Mouse (Mus musculus): ENCODE measurements around the gene Akr1b8. TPM values are rescaled to one million over a fixed set of nuclear protein-coding genes. Genes with fewer than 3 reads are reported as not detected.
"Not testable (repeated sequence)": the region's sequence is repeated elsewhere in the genome, so short reads cannot be mapped to it uniquely, and the experiment has no call there.

Akr1b8 gene
- polyA plus RNA-seq, 1 experiment from 2014 or later, result 6.6 TPM

DNA sequence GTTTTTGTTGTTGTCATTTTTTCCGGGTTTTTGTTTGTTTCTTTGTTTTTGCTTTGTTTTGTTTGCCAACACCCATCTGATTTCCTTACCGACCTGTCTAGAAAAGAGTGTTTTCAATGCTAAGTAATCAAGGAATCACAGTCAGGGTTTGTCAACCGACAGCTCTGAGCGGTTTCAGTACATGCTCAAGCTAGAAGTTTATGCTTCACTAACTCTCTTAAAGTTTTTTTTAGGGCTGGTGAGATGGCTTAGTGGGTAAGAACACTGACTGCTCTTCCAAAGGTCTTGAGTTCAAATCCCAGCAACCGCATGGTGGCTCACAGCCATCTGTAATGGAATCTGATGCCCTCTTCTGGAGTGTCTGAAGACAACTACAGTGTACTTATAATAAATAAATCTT lies 22.0 kb downstream of the Akr1b8 start:
- H3K27me3 ChIP-seq (replicated peaks; ENCODE audit: control insufficient read depth, insufficient read depth, low read length); H3K4me2 ChIP-seq (ENCODE audit: low read length); H3K27ac ChIP-seq (ENCODE audit: low read depth); H3K9ac ChIP-seq (ENCODE audit: low read length); H3K36me3 ChIP-seq (ENCODE audit: control insufficient read depth, insufficient read depth, low read length); H3K4me1 ChIP-seq (replicated peaks; ENCODE audit: control insufficient read depth, insufficient read depth, low read length); DNase-seq (ENCODE audit: low spot score); H3K4me3 ChIP-seq (ENCODE audit: low read depth, low read length); ATAC-seq (replicated peaks; ENCODE audit: low FRiP score, low TSS enrichment, low read depth); H3K9me3 ChIP-seq (ENCODE audit: control insufficient read depth, low read length): not testable (repeated sequence)
- WGBS, result 82% methylated on average over 5 of the region's 5 CpGs

- H3K4me1 ChIP-seq (replicated peaks; ENCODE audit: control insufficient read depth, insufficient read depth, low read length), result no peaks in the 10 kb centered on the region
- no peak overlapping the region for H3K9ac ChIP-seq (ENCODE audit: low read length)
- H3K27ac ChIP-seq (ENCODE audit: low read depth), result no peak overlapping the region
- no peaks in the 10 kb centered on the region for H3K9me3 ChIP-seq (ENCODE audit: control insufficient read depth, low read length)
- 46% methylated on average over 8 of the region's 8 CpGs for WGBS
- no peak for DNase-seq (ENCODE audit: low spot score)
- 0 out of 2 replicates have a peak overlapping the region, but pooled peaks have one; percentile 41 for H3K4me3 ChIP-seq (ENCODE audit: low read depth, low read length)
- no peaks in the 10 kb centered on the region for H3K27me3 ChIP-seq (replicated peaks; ENCODE audit: control insufficient read depth, insufficient read depth, low read length)
- H3K36me3 ChIP-seq (ENCODE audit: control insufficient read depth, insufficient read depth, low read length), result peaks cover 3% of the 10 kb centered on the region
- ATAC-seq (replicated peaks; ENCODE audit: low FRiP score, low TSS enrichment, low read depth), result no peak
- peak overlapping the region; percentile 82 for H3K4me2 ChIP-seq (ENCODE audit: low read length)
Measured at GRCm38 (mm10) chr6:34383401-34383800, 29.5 kb downstream of the Akr1b8 start.

DNA sequence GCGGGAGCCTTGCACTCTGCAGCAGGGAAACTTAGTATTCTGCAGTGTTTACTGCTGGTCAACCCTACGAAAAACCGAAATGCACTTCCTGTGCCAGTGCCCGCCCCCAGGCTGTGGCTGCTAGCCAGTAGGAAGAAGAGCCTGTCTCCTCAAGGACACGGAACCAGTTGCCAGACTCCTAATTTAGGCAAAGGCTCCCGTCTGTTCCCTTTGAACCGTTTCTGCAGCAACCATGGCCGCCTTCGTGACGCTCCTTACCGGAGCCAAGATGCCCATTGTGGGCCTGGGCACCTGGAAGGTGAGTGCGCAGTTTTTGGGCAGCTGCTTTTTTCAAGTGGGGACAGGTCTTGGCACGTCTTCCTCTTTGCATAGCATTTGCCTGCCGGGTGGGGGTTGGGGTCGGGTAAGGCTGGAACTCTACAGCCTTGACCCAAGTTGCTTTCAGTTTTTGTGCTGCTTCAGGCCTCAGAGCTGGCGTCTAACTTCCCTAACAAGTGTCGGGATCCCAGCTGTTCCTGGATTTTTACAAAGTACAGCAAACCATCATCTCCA lies 30.3 kb downstream of the Akr1b8 start, which contains the start of gene Akr1b10:
Akr1b10 (plus strand) TSS at position 109 of the 552 bp plus-strand sequence.
- H3K27ac ChIP-seq (ENCODE audit: low read depth), result peak within 1 kb of the TSS; percentile 29; the same call in 1 of the 2 replicates
- H3K9ac ChIP-seq (ENCODE audit: low read length), result peak within 1 kb of the TSS; percentile 20
- peaks cover 11% of the 10 kb centered on the region for H3K36me3 ChIP-seq (ENCODE audit: control insufficient read depth, insufficient read depth, low read length)
- ATAC-seq (replicated peaks; ENCODE audit: low FRiP score, low TSS enrichment, low read depth) (peak; percentile 58), DNase-seq (ENCODE audit: low spot score) (peak; percentile 77)
- no peaks in the 10 kb centered on the region for H3K9me3 ChIP-seq (ENCODE audit: control insufficient read depth, low read length)
- no peaks in the 10 kb centered on the region for H3K27me3 ChIP-seq (replicated peaks; ENCODE audit: control insufficient read depth, insufficient read depth, low read length)
- no peaks in the 10 kb centered on the region for H3K4me1 ChIP-seq (replicated peaks; ENCODE audit: control insufficient read depth, insufficient read depth, low read length)
- WGBS, result under 1% methylated on average over 17 of the region's 17 CpGs
- H3K4me3 ChIP-seq (ENCODE audit: low read depth, low read length), result peak within 1 kb of the TSS; percentile 41
- peak within 1 kb of the TSS; percentile 82 for H3K4me2 ChIP-seq (ENCODE audit: low read length)

- no peaks in the 10 kb centered on the region for H3K4me1 ChIP-seq (replicated peaks; ENCODE audit: control insufficient read depth, insufficient read depth, low read length)
- no peaks in the 10 kb centered on the region for H3K27me3 ChIP-seq (replicated peaks; ENCODE audit: control insufficient read depth, insufficient read depth, low read length)
- peaks cover 15% of the 10 kb centered on the region for H3K36me3 ChIP-seq (ENCODE audit: control insufficient read depth, insufficient read depth, low read length)
- no peaks in the 10 kb centered on the region for H3K9me3 ChIP-seq (ENCODE audit: control insufficient read depth, low read length)
- WGBS, result 3% methylated on average over 13 of the region's 13 CpGs
- peak overlapping the region; percentile 29; the same call in 1 of the 2 replicates for H3K27ac ChIP-seq (ENCODE audit: low read depth)
- peak overlapping the region; percentile 41 for H3K4me3 ChIP-seq (ENCODE audit: low read depth, low read length)
- H3K9ac ChIP-seq (ENCODE audit: low read length), result peak overlapping the region; percentile 20
- DNase-seq (ENCODE audit: low spot score) (peak; percentile 69), ATAC-seq (replicated peaks; ENCODE audit: low FRiP score, low TSS enrichment, low read depth) (peak; percentile 81; the same call in 1 of the 2 replicates)
- peak overlapping the region; percentile 82 for H3K4me2 ChIP-seq (ENCODE audit: low read length)
Measured at GRCm38 (mm10) chr6:34384701-34385370, 30.9 kb downstream of the Akr1b8 start.

GRCm38 (mm10) chr6:34388420-34389156 lies 34.7 kb downstream of the Akr1b8 start:
- peaks cover 5% of the 10 kb centered on the region; the same call in 1 of the 2 replicates for H3K9me3 ChIP-seq (ENCODE audit: control insufficient read depth, low read length)
- H3K36me3 ChIP-seq (ENCODE audit: control insufficient read depth, insufficient read depth, low read length), result peaks cover 35% of the 10 kb centered on the region
- H3K4me2 ChIP-seq (ENCODE audit: low read length), result no peak overlapping the region
- H3K27ac ChIP-seq (ENCODE audit: low read depth), result no peak overlapping the region
- DNase-seq (ENCODE audit: low spot score) (no peak), ATAC-seq (replicated peaks; ENCODE audit: low FRiP score, low TSS enrichment, low read depth) (no peak)
- no peak overlapping the region for H3K9ac ChIP-seq (ENCODE audit: low read length)
- no peak overlapping the region for H3K4me3 ChIP-seq (ENCODE audit: low read depth, low read length)
- 86% methylated on average over 4 of the region's 4 CpGs for WGBS
- no peaks in the 10 kb centered on the region for H3K27me3 ChIP-seq (replicated peaks; ENCODE audit: control insufficient read depth, insufficient read depth, low read length)
- H3K4me1 ChIP-seq (replicated peaks; ENCODE audit: control insufficient read depth, insufficient read depth, low read length), result no peaks in the 10 kb centered on the region

DNA sequence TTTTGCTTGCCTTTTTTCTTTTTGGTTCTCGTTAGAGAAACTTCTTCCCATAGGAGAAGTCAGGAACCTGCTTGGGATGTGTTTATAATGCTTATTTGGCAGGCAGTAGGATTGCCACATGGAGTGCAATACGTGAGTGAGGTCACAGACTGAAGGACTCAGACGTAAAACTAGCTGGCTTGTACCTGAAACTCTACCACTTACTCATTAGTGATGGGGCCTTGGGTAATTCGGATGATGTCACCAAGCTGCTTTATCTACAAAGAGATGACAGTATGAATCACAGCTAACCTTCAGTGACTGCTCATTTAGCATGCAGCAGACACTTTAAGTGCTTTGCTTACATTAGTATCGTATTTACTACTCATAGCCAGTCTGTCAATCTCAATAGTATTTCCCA lies 42.0 kb downstream of the Akr1b8 start:
- DNase-seq (ENCODE audit: low spot score), result no peak
- no peak overlapping the region for H3K27ac ChIP-seq (ENCODE audit: low read depth)
- H3K4me1 ChIP-seq (replicated peaks; ENCODE audit: control insufficient read depth, insufficient read depth, low read length), result no peaks in the 10 kb centered on the region
- H3K9me3 ChIP-seq (ENCODE audit: control insufficient read depth, low read length), result peaks cover 4% of the 10 kb centered on the region; the same call in 1 of the 2 replicates
- H3K36me3 ChIP-seq (ENCODE audit: control insufficient read depth, insufficient read depth, low read length), result peaks cover 15% of the 10 kb centered on the region; the same call in 1 of the 2 replicates
- 76% methylated on average over 5 of the region's 5 CpGs for WGBS
- H3K9ac ChIP-seq (ENCODE audit: low read length), result no peak overlapping the region
- no peak overlapping the region for H3K4me2 ChIP-seq (ENCODE audit: low read length)
- no peak for ATAC-seq (replicated peaks; ENCODE audit: low FRiP score, low TSS enrichment, low read depth)
- H3K4me3 ChIP-seq (ENCODE audit: low read depth, low read length), result no peak overlapping the region
- no peaks in the 10 kb centered on the region for H3K27me3 ChIP-seq (replicated peaks; ENCODE audit: control insufficient read depth, insufficient read depth, low read length)

GRCm38 (mm10) chr6:34398431-34398830 lies 44.5 kb downstream of the Akr1b8 start:
- peaks cover 5% of the 10 kb centered on the region; the same call in 1 of the 2 replicates for H3K36me3 ChIP-seq (ENCODE audit: control insufficient read depth, insufficient read depth, low read length)
- no peak overlapping the region for H3K9ac ChIP-seq (ENCODE audit: low read length)
- no peak for ATAC-seq (replicated peaks; ENCODE audit: low FRiP score, low TSS enrichment, low read depth)
- H3K27me3 ChIP-seq (replicated peaks; ENCODE audit: control insufficient read depth, insufficient read depth, low read length), result no peaks in the 10 kb centered on the region
- no peak overlapping the region for H3K4me2 ChIP-seq (ENCODE audit: low read length)
- no peaks in the 10 kb centered on the region for H3K9me3 ChIP-seq (ENCODE audit: control insufficient read depth, low read length)
- 86% methylated on average over 6 of the region's 6 CpGs for WGBS
- H3K27ac ChIP-seq (ENCODE audit: low read depth), result no peak overlapping the region
- H3K4me3 ChIP-seq (ENCODE audit: low read depth, low read length), result no peak overlapping the region
- DNase-seq (ENCODE audit: low spot score), result no peak
- no peaks in the 10 kb centered on the region for H3K4me1 ChIP-seq (replicated peaks; ENCODE audit: control insufficient read depth, insufficient read depth, low read length)

- H3K36me3 ChIP-seq (ENCODE audit: control insufficient read depth, insufficient read depth, low read length), result no peaks in the 10 kb centered on the region
- no peak for ATAC-seq (replicated peaks; ENCODE audit: low FRiP score, low TSS enrichment, low read depth)
Measured at GRCm38 (mm10) chr6:34399606-34400220, 45.8 kb downstream of the Akr1b8 start.

More at GRCm38 (mm10) chr6:34399606-34400220, 45.8 kb downstream of the Akr1b8 start:
- Histone ChIP-seq H3K9ac (ENCODE audit: low read length) (no peak overlapping the region), H3K4me2 (ENCODE audit: low read length) (no peak overlapping the region), H3K27me3 (replicated peaks; ENCODE audit: control insufficient read depth, insufficient read depth, low read length) (no peaks in the 10 kb centered on the region), H3K4me1 (replicated peaks; ENCODE audit: control insufficient read depth, insufficient read depth, low read length) (no peaks in the 10 kb centered on the region), H3K27ac (ENCODE audit: low read depth) (no peak overlapping the region), H3K4me3 (ENCODE audit: low read depth, low read length) (no peak overlapping the region), H3K9me3 (ENCODE audit: control insufficient read depth, low read length) (no peaks in the 10 kb centered on the region)
- WGBS, result 81% methylated on average over 13 of the region's 13 CpGs
- no peak for DNase-seq (ENCODE audit: low spot score)

Measured in intestine, embryonic 14.5 days (tissue).